8 mouse cellular contexts compared by ENCODE assay signal in genomic region chr11:75530325-75530724, GRCm38 (mm10). TPM values are rescaled to one million over a fixed set of nuclear protein-coding genes. Genes with fewer than 3 reads are reported as not detected.
DNase-seq lines count a peak whose midpoint lies in the region; TF ChIP-seq lines count a peak whose summit lies in the region.

No protein-coding gene starts in this region.

- peak; percentile 92 for DNase-seq in ZHBTc4 (ENCODE audit: low read depth, low spot score)
- DNase-seq in gastrocnemius, adult 8-10 months (ENCODE audit: low spot score in 2 of 2), result peak; percentile 90 to 94
- DNase-seq in hindlimb bud, embryonic 11.5 days (ENCODE audit: extremely low spot score, low read depth, low spot score), result peak; percentile 58
- DNase-seq in left cerebral cortex, adult 8-10 months (ENCODE audit: low spot score in 2 of 2), result peak; percentile 81 to 100
- peak; percentile 97 to 100 for DNase-seq in right cerebral cortex, adult 2 months (ENCODE audit: low spot score in 2 of 2)
- peak; percentile 97 for DNase-seq in urinary bladder, postnatal 10 days (ENCODE audit: low spot score)

- H3K9me3 ChIP-seq in megakaryocyte, embryonic 14.5 days, result no peaks in the 10 kb centered on the region

- peak overlapping the region; percentile 75 for H3K4me3 ChIP-seq in cortical plate, adult 2 months (ENCODE audit: insufficient read depth, low read length)
- H3K4me3 ChIP-seq in megakaryocyte, embryonic 14.5 days (replicated peaks), result peak overlapping the region; percentile 99

- H3K27ac ChIP-seq in cortical plate, adult 2 months (ENCODE audit: insufficient read depth, low read length), result peak overlapping the region; percentile 96

- peak; percentile 83 for TF ChIP-seq CTCF in cortical plate, adult 2 months (IDR thresholded peaks at IDR 0.05; ENCODE audit: extremely low read depth, insufficient read depth, low read length)

- H3K27me3 ChIP-seq in megakaryocyte, embryonic 14.5 days (replicated peaks), result no peaks in the 10 kb centered on the region

- H3K4me1 ChIP-seq in cortical plate, adult 2 months (ENCODE audit: control insufficient read depth, insufficient read depth, low read length), result peaks cover 4% of the 10 kb centered on the region
- H3K4me1 ChIP-seq in megakaryocyte, embryonic 14.5 days, result peaks cover 45% of the 10 kb centered on the region

- TF ChIP-seq POLR2A in cortical plate, adult 2 months (IDR thresholded peaks at IDR 0.05; ENCODE audit: extremely low read depth, insufficient read depth, low read length), result peak; percentile 53; the same call in 1 of the 2 replicates

- peaks cover 49% of the 10 kb centered on the region for H3K36me3 ChIP-seq in megakaryocyte, embryonic 14.5 days (replicated peaks; ENCODE audit: low read length)

RNA-seq across cellular contexts. Expression of gene Slc43a2, which starts 1.2 kb away (rescaled TPM):
- polyA plus RNA-seq in cortical plate, adult 2 months (2012; rRNA removed), result 32.0 and 34.3 TPM in 2 replicates
- 10 to 100 TPM; 22.0 to 28.2 (median 24.4) TPM for total RNA-seq in gastrocnemius, adult 8-10 months (2022)
- total RNA-seq in left cerebral cortex, adult 8-10 months (2022), result 10 to 100 TPM; 45.5 to 58.2 (median 52.2) TPM
- polyA plus RNA-seq in megakaryocyte, embryonic 14.5 days (2012; ENCODE audit: insufficient read depth, low replicate concordance), result 18.9 and 35.4 TPM in 2 replicates

RNA-seq across cellular contexts. Expression of gene Scarf1, which starts 17.0 kb away (rescaled TPM):
- polyA plus RNA-seq in cortical plate, adult 2 months (2012; rRNA removed), result 2.7 and 3.2 TPM in 2 replicates
- 1 to 10 TPM; 1.6 to 2.8 (median 2.1) TPM for total RNA-seq in gastrocnemius, adult 8-10 months (2022)
- 1 to 10 TPM; 1.6 to 1.9 (median 1.7) TPM for total RNA-seq in left cerebral cortex, adult 8-10 months (2022)
- polyA plus RNA-seq in megakaryocyte, embryonic 14.5 days (2012; ENCODE audit: insufficient read depth, low replicate concordance), result 27.4 and 42.5 TPM in 2 replicates

RNA-seq across cellular contexts. Expression of gene Rilp, which starts 20.4 kb away (rescaled TPM):
- polyA plus RNA-seq in cortical plate, adult 2 months (2012; rRNA removed), result 2.8 TPM in 2 replicates
- total RNA-seq in gastrocnemius, adult 8-10 months (2022), result 10 to 100 TPM; 28.7 to 34.0 (median 30.9) TPM
- total RNA-seq in left cerebral cortex, adult 8-10 months (2022), result 1 to 10 TPM; 1.7 to 2.4 (median 2.1) TPM
- polyA plus RNA-seq in megakaryocyte, embryonic 14.5 days (2012; ENCODE audit: insufficient read depth, low replicate concordance), result 4.2 and 9.5 TPM in 2 replicates

RNA-seq across cellular contexts. Expression of gene Prpf8, which starts 43.7 kb away (rescaled TPM):
- polyA plus RNA-seq in cortical plate, adult 2 months (2012; rRNA removed), result 88.8 and 89.2 TPM in 2 replicates
- total RNA-seq in gastrocnemius, adult 8-10 months (2022), result 10 to 100 TPM; 73.7 to 90.1 (median 78.3) TPM
- total RNA-seq in left cerebral cortex, adult 8-10 months (2022), result 100 to 1,000 TPM; 138 to 159 (median 149) TPM
- polyA plus RNA-seq in megakaryocyte, embryonic 14.5 days (2012; ENCODE audit: insufficient read depth, low replicate concordance), result 18.1 and 35.1 TPM in 2 replicates

RNA-seq across cellular contexts. Expression of gene Pitpna, which starts 57.6 kb away (rescaled TPM):
- 259 TPM in 2 replicates for polyA plus RNA-seq in cortical plate, adult 2 months (2012; rRNA removed)
- 100 to 1,000 TPM; 153 to 214 (median 207) TPM for total RNA-seq in gastrocnemius, adult 8-10 months (2022)
- 100 to 1,000 TPM; 300 to 319 (median 307) TPM for total RNA-seq in left cerebral cortex, adult 8-10 months (2022)
- 28.3 and 62.8 TPM in 2 replicates for polyA plus RNA-seq in megakaryocyte, embryonic 14.5 days (2012; ENCODE audit: insufficient read depth, low replicate concordance)

Comparison
In these comparisons a context has a peak if more than half of its experiments do, and no peak if none do; other contexts are left out.
1. Peak in every context shown above with its lines: DNase-seq, H3K4me3 ChIP-seq and H3K27ac ChIP-seq.
2. RNA of gene Rilp, which starts 20.4 kb away (total RNA-seq): 28.7 to 34.0 TPM in gastrocnemius, adult 8-10 months; 1.7 to 2.4 TPM in left cerebral cortex, adult 8-10 months; every median in the first group is over 4 times any median in the second.